In genomic region chr11:120169208-120169992, GRCm38 (mm10) we compare ENCODE assay signal across 8 mouse cellular contexts. TPM values are rescaled to one million over a fixed set of nuclear protein-coding genes. Genes with fewer than 3 reads are reported as not detected.
A peak's percentile ranks its signal among the peaks of the same experiment; 100 is the strongest.
DNase-seq lines count a peak whose midpoint lies in the region; ATAC-seq and TF ChIP-seq lines count a peak whose summit lies in the region.

No protein-coding gene starts in this region.

- peak; percentile 94 for TF ChIP-seq CTCF in hindbrain, postnatal 0 days (IDR thresholded peaks at IDR 0.05; ENCODE audit: low read depth)
- TF ChIP-seq CTCF in thymus, adult 2 months (IDR thresholded peaks at IDR 0.05; ENCODE audit: borderline replicate concordance, control insufficient read depth, extremely low read depth, insufficient read depth, low read length, poor library complexity): peak; percentile 77

- no peaks in the 10 kb centered on the region for H3K36me3 ChIP-seq in hindbrain, postnatal 0 days (ENCODE audit: insufficient read depth, low read length)
- no peaks in the 10 kb centered on the region for H3K36me3 ChIP-seq in limb, embryonic 10.5 days
- no peaks in the 10 kb centered on the region for H3K36me3 ChIP-seq in midbrain, embryonic 10.5 days
- H3K36me3 ChIP-seq in thymus, adult 2 months (ENCODE audit: control insufficient read depth, insufficient read depth, low read length): no peaks in the 10 kb centered on the region

- intact Hi-C loops in gastrocnemius, postnatal 14 days (cut with DNase I; ENCODE audit: low total_unique reads): no loop called here

- ATAC-seq in CD4-positive, CD25-positive, alpha-beta regulatory T cell, adult 4 months: no peak
- peak; percentile 84 for ATAC-seq in hindbrain, postnatal 0 days

- H3K4me1 ChIP-seq in hindbrain, postnatal 0 days (ENCODE audit: insufficient read depth, low read length): no peaks in the 10 kb centered on the region
- peaks cover 86% of the 10 kb centered on the region for H3K4me1 ChIP-seq in limb, embryonic 10.5 days
- peaks cover 60% of the 10 kb centered on the region for H3K4me1 ChIP-seq in midbrain, embryonic 10.5 days
- H3K4me1 ChIP-seq in thymus, adult 2 months (replicated peaks; ENCODE audit: control insufficient read depth, insufficient read depth, low read length): peaks cover 10% of the 10 kb centered on the region

- H3K4me3 ChIP-seq in hindbrain, postnatal 0 days (ENCODE audit: low read length): peak overlapping the region; percentile 7; the same call in 1 of the 2 replicates
- H3K4me3 ChIP-seq in limb, embryonic 10.5 days: peak overlapping the region; percentile 29
- H3K4me3 ChIP-seq in midbrain, embryonic 10.5 days: peak overlapping the region; percentile 48
- no peak overlapping the region for H3K4me3 ChIP-seq in thymus, adult 2 months (ENCODE audit: control insufficient read depth, insufficient read depth, low read length)

- no peak for TF ChIP-seq POLR2A in thymus, adult 2 months (IDR thresholded peaks at IDR 0.05; ENCODE audit: control insufficient read depth, extremely low read depth, insufficient read depth, low read length, poor library complexity)

- H3K27me3 ChIP-seq in hindbrain, postnatal 0 days (ENCODE audit: insufficient read depth, low read length): no peaks in the 10 kb centered on the region
- H3K27me3 ChIP-seq in limb, embryonic 10.5 days (ENCODE audit: low read depth, poor library complexity, severe bottlenecking): peaks cover 6% of the 10 kb centered on the region; the same call in 1 of the 2 replicates
- H3K27me3 ChIP-seq in midbrain, embryonic 10.5 days (ENCODE audit: low read depth, poor library complexity, severe bottlenecking): peaks cover 13% of the 10 kb centered on the region
- H3K27me3 ChIP-seq in thymus, adult 2 months (ENCODE audit: control insufficient read depth, insufficient read depth, low read length): no peaks in the 10 kb centered on the region

- WGBS in hindbrain, postnatal 0 days: 23% methylated on average over 21 of the region's 21 CpGs
- WGBS in limb, embryonic 10.5 days: 25% methylated on average over 21 of the region's 21 CpGs
- 18% methylated on average over 21 of the region's 21 CpGs for WGBS in midbrain, embryonic 10.5 days
- 54% methylated on average over 21 of the region's 21 CpGs for WGBS in thymus, adult 2 months

- H3K4me2 ChIP-seq in hindbrain, postnatal 0 days (ENCODE audit: low read depth, low read length): peak overlapping the region; percentile 40

- H3K27ac ChIP-seq in hindbrain, postnatal 0 days: no peak overlapping the region
- H3K27ac ChIP-seq in limb, embryonic 10.5 days: peak overlapping the region; percentile 77
- peak overlapping the region; percentile 79 for H3K27ac ChIP-seq in midbrain, embryonic 10.5 days (replicated peaks)
- no peak overlapping the region for H3K27ac ChIP-seq in thymus, adult 2 months (ENCODE audit: control insufficient read depth, insufficient read depth, low read length)

- peak; percentile 33 for DNase-seq in CD4-positive, CD25-positive, alpha-beta regulatory T cell, adult 2 months (ENCODE audit: low read depth, low spot score)
- DNase-seq in cerebellum, postnatal 36 days: peak; percentile 78 to 81
- peak; percentile 76 for DNase-seq in gastrocnemius, postnatal 14 days
- peak; percentile 89 for DNase-seq in hindbrain, postnatal 0 days (ENCODE audit: low spot score)
- peak; percentile 90 for DNase-seq in limb, embryonic 10.5 days (ENCODE audit: low spot score)
- DNase-seq in midbrain, embryonic 10.5 days (ENCODE audit: low spot score): peak; percentile 92
- peak; percentile 68 for DNase-seq in thymus, adult 2 months

- no peaks in the 10 kb centered on the region for H3K9me3 ChIP-seq in hindbrain, postnatal 0 days (ENCODE audit: low read length)
- no peaks in the 10 kb centered on the region for H3K9me3 ChIP-seq in limb, embryonic 10.5 days (replicated peaks)
- H3K9me3 ChIP-seq in midbrain, embryonic 10.5 days (replicated peaks): no peaks in the 10 kb centered on the region

- H3K9ac ChIP-seq in hindbrain, postnatal 0 days (replicated peaks; ENCODE audit: low read length): no peak overlapping the region

RNA-seq across cellular contexts. Expression of gene Slc38a10, which starts 18.3 kb away (rescaled TPM):
- polyA plus RNA-seq in CD4-positive, CD25-positive, alpha-beta regulatory T cell, adult 4 months (2017; shearing (Covaris generic)): 10 to 100 TPM; 34.8 to 49.2 TPM
- 10 to 100 TPM; 56.1 to 60.8 TPM for total RNA-seq in gastrocnemius, postnatal 14 days (2021)
- 167 and 178 TPM in 2 replicates for total RNA-seq in hindbrain, postnatal 0 days (2014; rRNA removed)
- 95.9 and 101 TPM in 2 replicates for polyA plus RNA-seq in hindbrain, postnatal 0 days (2015; fragmentation: Nextera tagmentation; extraction: Ambion mirVana)
- 99.6 and 99.8 TPM in 2 replicates for polyA plus RNA-seq in limb, embryonic 10.5 days (2016; fragmentation: Nextera tagmentation; extraction: Ambion mirVana)
- 87.1 and 97.9 TPM in 2 replicates for polyA plus RNA-seq in midbrain, embryonic 10.5 days (2016; fragmentation: Nextera tagmentation; extraction: Ambion mirVana)
- polyA plus RNA-seq in thymus, adult 2 months (2012; rRNA removed): 165 and 167 TPM in 2 replicates

Comparison
In these comparisons a context has a peak if more than half of its experiments do, and no peak if none do; other contexts are left out.
1. DNase-seq: peak in every context shown above with its lines; median percentile 92 in midbrain, embryonic 10.5 days; 90 in limb, embryonic 10.5 days; 89 in hindbrain, postnatal 0 days; 80 in cerebellum, postnatal 36 days; 76 in gastrocnemius, postnatal 14 days; 68 in thymus, adult 2 months; 33 in CD4-positive, CD25-positive, alpha-beta regulatory T cell, adult 2 months.
2. H3K27ac ChIP-seq: peak in limb, embryonic 10.5 days (single experiment) and midbrain, embryonic 10.5 days (single experiment); none in hindbrain, postnatal 0 days (single experiment) and thymus, adult 2 months (single experiment).